Mouse (Mus musculus) cortical plate, adult 2 months (tissue): Measurements from ENCODE around the gene Zfp846.

Experiments used
- CTCF ChIP-seq: fragments of 200-500 bp; IDR thresholded peaks from 2 replicates; pipeline ENCODE4 v1.5.1; 2011; ENCODE audit warnings: mild to moderate bottlenecking, control low read depth, low read length; ENCODE audit not compliant: insufficient read depth; ENCODE audit errors: extremely low read depth
- POLR2A ChIP-seq: fragments of 200-500 bp; IDR thresholded peaks from 2 replicates; pipeline ENCODE4 v1.6.1; 2011; ENCODE audit warnings: mild to moderate bottlenecking, low read length, control low read depth; ENCODE audit not compliant: insufficient read depth; ENCODE audit errors: extremely low read depth

GRCm38 (mm10) chr9:20611976-20612375 lies 30.9 kb downstream of the Zfp846 start:
- TF ChIP-seq CTCF: no peak
- no peak for TF ChIP-seq POLR2A
